Mouse (Mus musculus) right cerebral cortex, postnatal 25 days (tissue): ENCODE results near the gene Bcl11a.

Experiments used
- DNase-seq: peaks from one replicate; pipeline ENCODE4 v3.0.0; 2022

Gene Bcl11a

GRCm38 (mm10) chr11:24163072-24163471, 85.2 kb downstream of the Bcl11a start:
- no peak for DNase-seq

GRCm38 (mm10) chr11:24164065-24164464, 86.2 kb downstream of the Bcl11a start:
- DNase-seq = no peak

- no peak for DNase-seq
Observed at GRCm38 (mm10) chr11:24171675-24172285, 93.9 kb downstream of the Bcl11a start.

GRCm38 (mm10) chr11:24172585-24172984, 94.7 kb downstream of the Bcl11a start:
- DNase-seq = no peak

- DNase-seq = no peak
Observed at GRCm38 (mm10) chr11:24174161-24174792, 96.4 kb downstream of the Bcl11a start.

GRCm38 (mm10) chr11:24177458-24177857, 99.6 kb downstream of the Bcl11a start:
- DNase-seq = no peak

- no peak for DNase-seq
Observed at GRCm38 (mm10) chr11:24178823-24179476, 101.1 kb downstream of the Bcl11a start.

- no peak for DNase-seq
Observed at GRCm38 (mm10) chr11:24180040-24180439, 102.2 kb downstream of the Bcl11a start.

- DNase-seq = no peak
Observed at GRCm38 (mm10) chr11:24183501-24183900, 105.6 kb downstream of the Bcl11a start.

- no peak for DNase-seq
Observed at GRCm38 (mm10) chr11:24184932-24185331, 107.1 kb downstream of the Bcl11a start.

- DNase-seq = no peak
Observed at GRCm38 (mm10) chr11:24190411-24190810, 112.6 kb downstream of the Bcl11a start.

- no peak for DNase-seq
Observed at GRCm38 (mm10) chr11:24196460-24197190, 118.8 kb downstream of the Bcl11a start.

- DNase-seq = no peak
Observed at GRCm38 (mm10) chr11:24197424-24197823, 119.6 kb downstream of the Bcl11a start.

- no peak for DNase-seq
Observed at GRCm38 (mm10) chr11:24199560-24199959, 121.7 kb downstream of the Bcl11a start.

GRCm38 (mm10) chr11:24200310-24200709, 122.5 kb downstream of the Bcl11a start:
- no peak for DNase-seq

- DNase-seq = no peak
Observed at GRCm38 (mm10) chr11:24201223-24201622, 123.4 kb downstream of the Bcl11a start.

- no peak for DNase-seq
Observed at GRCm38 (mm10) chr11:24202641-24203361, 124.9 kb downstream of the Bcl11a start.

- DNase-seq = no peak
Observed at GRCm38 (mm10) chr11:24203489-24203888, 125.6 kb downstream of the Bcl11a start.

- no peak for DNase-seq
Observed at GRCm38 (mm10) chr11:24208951-24209351, 131.1 kb downstream of the Bcl11a start.

- DNase-seq = no peak
Observed at GRCm38 (mm10) chr11:24214509-24215134, 136.8 kb downstream of the Bcl11a start.

GRCm38 (mm10) chr11:24217741-24218333, 140.0 kb downstream of the Bcl11a start:
- DNase-seq = no peak
